Mouse (Mus musculus): ENCODE results near the gene Lhcgr.

Lhcgr gene

GRCm38 (mm10) chr17:88706231-88706649 is 85.5 kb downstream of the Lhcgr start:
- no peak for DNase-seq (ENCODE audit: extremely low spot score, low read depth, low spot score)

GRCm38 (mm10) chr17:88703112-88703511 is 88.7 kb downstream of the Lhcgr start:
- DNase-seq (ENCODE audit: extremely low spot score, low read depth, low spot score) = no peak

GRCm38 (mm10) chr17:88702345-88702744 is 89.4 kb downstream of the Lhcgr start:
- DNase-seq (ENCODE audit: extremely low spot score, low read depth, low spot score) = no peak

GRCm38 (mm10) chr17:88700901-88701300 is 90.9 kb downstream of the Lhcgr start:
- no peak for DNase-seq (ENCODE audit: extremely low spot score, low read depth, low spot score)

- no peak for DNase-seq (ENCODE audit: extremely low spot score, low read depth, low spot score)
Observed at GRCm38 (mm10) chr17:88696656-88697333, 95.0 kb downstream of the Lhcgr start.

GRCm38 (mm10) chr17:88688226-88688625 is 103.6 kb downstream of the Lhcgr start:
- no peak for DNase-seq (ENCODE audit: extremely low spot score, low read depth, low spot score)

GRCm38 (mm10) chr17:88675310-88676309 is 116.2 kb downstream of the Lhcgr start:
- no peak for DNase-seq (ENCODE audit: extremely low spot score, low read depth, low spot score)

- no peak for DNase-seq (ENCODE audit: extremely low spot score, low read depth, low spot score)
Observed at GRCm38 (mm10) chr17:88670800-88671199, 121.0 kb downstream of the Lhcgr start.

GRCm38 (mm10) chr17:88669921-88670320 is 121.9 kb downstream of the Lhcgr start:
- DNase-seq (ENCODE audit: extremely low spot score, low read depth, low spot score) = no peak

GRCm38 (mm10) chr17:88668452-88668851 is 123.3 kb downstream of the Lhcgr start, which contains the start of gene Gtf2a1l:
TSS of gene Gtf2a1l (plus strand) at chr17:88668660.
- DNase-seq (ENCODE audit: extremely low spot score, low read depth, low spot score) = no peak

All from hindlimb bud, embryonic 11.5 days (tissue).